Mouse (Mus musculus): Measurements from ENCODE around the gene Sar1a. TPM values are rescaled to one million over a fixed set of nuclear protein-coding genes. Genes with fewer than 3 reads are reported as not detected.

Gene Sar1a
- polyA plus RNA-seq, 1 experiment from 2014 or later: 246 TPM

DNA sequence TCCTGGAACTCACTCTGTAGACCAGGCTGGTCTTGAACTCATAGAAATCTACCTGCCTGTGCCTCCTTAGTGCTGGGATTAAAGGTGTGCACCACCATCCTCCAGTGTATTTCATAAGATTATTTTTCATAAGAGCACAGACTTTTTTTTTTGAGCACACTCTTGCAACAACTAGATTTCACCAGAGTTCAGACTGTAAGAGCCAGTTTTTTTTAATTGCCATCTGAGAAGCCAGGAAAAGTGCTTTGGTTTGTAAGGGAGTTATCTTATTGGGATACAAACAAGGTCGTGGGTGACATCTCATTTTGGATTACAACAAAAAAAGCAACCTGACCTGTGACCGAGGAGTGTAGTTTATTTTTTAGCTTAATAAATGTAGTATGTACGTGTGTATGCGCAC lies 26.0 kb upstream of the Sar1a start:
- 90% methylated on average over 4 of the region's 4 CpGs for WGBS
- Histone ChIP-seq H3K4me1 (ENCODE audit: control insufficient read depth, insufficient read depth, low read length) (0 out of 2 replicates have a peak, but pooled peaks cover 6% of the 10 kb centered on the region), H3K36me3 (ENCODE audit: control insufficient read depth, insufficient read depth, low read length) (peaks cover 2% of the 10 kb centered on the region; the same call in 1 of the 2 replicates), H3K9ac (replicated peaks; ENCODE audit: low read depth, low read length) (no peak overlapping the region), H3K9me3 (ENCODE audit: control insufficient read depth, low read depth, low read length) (no peaks in the 10 kb centered on the region), H3K4me2 (replicated peaks; ENCODE audit: low read depth, low read length) (no peak overlapping the region), H3K4me3 (ENCODE audit: low read depth, low read length) (no peak overlapping the region), H3K27me3 (ENCODE audit: control insufficient read depth, insufficient read depth, low read length) (no peaks in the 10 kb centered on the region), H3K27ac (ENCODE audit: low read length) (no peak overlapping the region)
- ATAC-seq (ENCODE audit: insufficient number of reproducible peaks, insufficient read depth, low FRiP score, low read depth): no peak

DNA sequence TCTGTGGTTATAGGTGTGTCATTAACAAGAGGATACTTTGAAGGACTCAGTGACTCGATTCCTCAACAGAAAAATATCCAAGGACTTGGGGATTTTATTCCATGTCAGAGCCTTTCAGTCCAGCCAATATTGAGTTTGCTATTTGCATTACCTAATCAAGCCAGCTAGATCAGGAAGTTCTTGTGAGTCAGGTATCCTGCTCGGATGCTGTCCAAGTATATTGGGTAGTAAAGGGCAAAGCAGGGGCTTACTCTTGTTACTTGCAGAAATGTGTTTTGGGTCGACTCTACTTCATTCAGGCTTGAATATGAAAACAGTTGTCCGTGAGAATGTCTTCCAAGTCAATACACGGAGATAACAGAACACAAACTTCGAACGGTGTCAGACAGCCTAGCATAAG lies 25.4 kb upstream of the Sar1a start:
- H3K4me1 ChIP-seq (ENCODE audit: control insufficient read depth, insufficient read depth, low read length): no peaks in the 10 kb centered on the region
- no peak overlapping the region for H3K4me3 ChIP-seq (ENCODE audit: low read depth, low read length)
- no peak for ATAC-seq (ENCODE audit: insufficient number of reproducible peaks, insufficient read depth, low FRiP score, low read depth)
- no peak overlapping the region for H3K9ac ChIP-seq (replicated peaks; ENCODE audit: low read depth, low read length)
- no peak overlapping the region for H3K4me2 ChIP-seq (replicated peaks; ENCODE audit: low read depth, low read length)
- H3K27ac ChIP-seq (ENCODE audit: low read length): no peak overlapping the region
- peaks cover 6% of the 10 kb centered on the region; the same call in 1 of the 2 replicates for H3K36me3 ChIP-seq (ENCODE audit: control insufficient read depth, insufficient read depth, low read length)
- 91% methylated on average over 7 of the region's 7 CpGs for WGBS
- no peaks in the 10 kb centered on the region for H3K27me3 ChIP-seq (ENCODE audit: control insufficient read depth, insufficient read depth, low read length)
- no peaks in the 10 kb centered on the region for H3K9me3 ChIP-seq (ENCODE audit: control insufficient read depth, low read depth, low read length)

DNA sequence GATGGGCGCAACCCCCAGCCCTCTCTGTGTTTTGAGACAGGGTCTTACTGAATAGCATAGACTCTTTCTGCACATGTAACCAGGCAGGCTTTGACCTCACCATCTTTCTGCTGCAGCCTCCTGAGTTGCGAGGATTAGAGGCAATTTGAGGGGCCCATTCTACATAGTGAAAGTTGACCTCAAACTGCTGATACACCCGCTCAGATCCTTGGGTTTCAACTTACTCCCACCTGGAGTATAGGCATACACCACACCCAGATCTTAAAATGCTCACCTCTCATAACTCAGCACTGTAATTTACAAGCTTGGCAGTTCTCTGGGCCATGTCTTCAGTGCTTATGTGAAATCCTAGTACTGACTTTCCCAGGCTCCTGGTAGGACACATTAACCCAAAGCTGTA lies 24.9 kb upstream of the Sar1a start:
- Histone ChIP-seq H3K4me2 (replicated peaks; ENCODE audit: low read depth, low read length) (no peak overlapping the region), H3K27ac (ENCODE audit: low read length) (no peak overlapping the region), H3K36me3 (ENCODE audit: control insufficient read depth, insufficient read depth, low read length) (peaks cover 6% of the 10 kb centered on the region; the same call in 1 of the 2 replicates), H3K9me3 (ENCODE audit: control insufficient read depth, low read depth, low read length) (no peaks in the 10 kb centered on the region), H3K4me3 (ENCODE audit: low read depth, low read length) (no peak overlapping the region), H3K9ac (replicated peaks; ENCODE audit: low read depth, low read length) (no peak overlapping the region), H3K4me1 (ENCODE audit: control insufficient read depth, insufficient read depth, low read length) (no peaks in the 10 kb centered on the region), H3K27me3 (ENCODE audit: control insufficient read depth, insufficient read depth, low read length) (no peaks in the 10 kb centered on the region)
- ATAC-seq (ENCODE audit: insufficient number of reproducible peaks, insufficient read depth, low FRiP score, low read depth): no peak
- WGBS: 83% methylated on average over 3 of the region's 3 CpGs

DNA sequence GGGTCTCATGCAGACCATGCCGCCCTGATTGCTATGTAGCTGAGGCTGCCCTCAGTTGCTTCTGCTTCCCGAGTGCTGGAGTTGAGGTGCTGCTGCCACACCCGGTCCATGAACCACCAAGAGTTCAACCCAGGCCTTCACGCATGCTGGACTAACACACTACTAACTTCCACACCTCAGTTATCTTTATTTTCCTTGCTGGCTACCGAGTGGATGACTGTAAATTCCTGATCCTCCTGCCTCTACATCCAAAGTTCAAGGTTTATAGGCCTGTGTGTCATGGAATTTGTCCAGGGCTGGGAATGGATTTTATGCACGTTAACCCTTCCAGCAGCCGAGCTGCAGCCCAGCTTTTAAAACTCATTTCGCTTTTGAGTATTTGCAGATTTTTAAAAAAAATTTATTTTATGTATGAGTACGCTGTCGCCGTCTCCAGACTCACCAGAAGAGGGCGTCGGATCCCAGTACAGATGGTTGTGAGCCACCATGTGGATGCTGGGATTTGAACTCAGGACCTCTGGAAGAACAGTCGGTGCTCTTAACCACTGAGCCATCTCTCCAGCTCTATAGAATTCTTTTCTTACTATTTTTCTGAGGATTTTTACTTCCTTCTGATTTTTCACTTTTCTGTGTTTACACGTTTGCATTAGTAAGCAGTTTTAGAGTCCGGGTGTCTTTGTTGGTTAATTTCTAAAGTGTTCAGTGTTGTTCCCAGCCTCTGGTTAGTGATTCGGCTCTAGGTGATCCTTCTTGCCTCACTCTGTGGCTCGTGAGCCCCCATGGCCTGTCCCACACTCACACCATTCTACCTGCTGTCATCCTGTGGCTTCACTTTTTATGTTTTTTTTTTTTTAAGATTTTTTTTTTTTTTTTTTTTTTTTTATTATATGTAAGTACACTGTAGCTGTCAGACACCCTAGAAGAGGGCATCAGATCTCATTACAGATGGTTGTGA lies 22.9 kb upstream of the Sar1a start:
- Histone ChIP-seq H3K4me1 (ENCODE audit: control insufficient read depth, insufficient read depth, low read length) (no peaks in the 10 kb centered on the region), H3K27ac (ENCODE audit: low read length) (no peak overlapping the region), H3K9me3 (ENCODE audit: control insufficient read depth, low read depth, low read length) (no peaks in the 10 kb centered on the region), H3K4me2 (replicated peaks; ENCODE audit: low read depth, low read length) (no peak overlapping the region), H3K36me3 (ENCODE audit: control insufficient read depth, insufficient read depth, low read length) (peaks cover 13% of the 10 kb centered on the region; the same call in 1 of the 2 replicates), H3K27me3 (ENCODE audit: control insufficient read depth, insufficient read depth, low read length) (no peaks in the 10 kb centered on the region), H3K9ac (replicated peaks; ENCODE audit: low read depth, low read length) (no peak overlapping the region), H3K4me3 (ENCODE audit: low read depth, low read length) (no peak overlapping the region)
- no peak for ATAC-seq (ENCODE audit: insufficient number of reproducible peaks, insufficient read depth, low FRiP score, low read depth)
- 85% methylated on average over 18 of the region's 18 CpGs for WGBS

DNA sequence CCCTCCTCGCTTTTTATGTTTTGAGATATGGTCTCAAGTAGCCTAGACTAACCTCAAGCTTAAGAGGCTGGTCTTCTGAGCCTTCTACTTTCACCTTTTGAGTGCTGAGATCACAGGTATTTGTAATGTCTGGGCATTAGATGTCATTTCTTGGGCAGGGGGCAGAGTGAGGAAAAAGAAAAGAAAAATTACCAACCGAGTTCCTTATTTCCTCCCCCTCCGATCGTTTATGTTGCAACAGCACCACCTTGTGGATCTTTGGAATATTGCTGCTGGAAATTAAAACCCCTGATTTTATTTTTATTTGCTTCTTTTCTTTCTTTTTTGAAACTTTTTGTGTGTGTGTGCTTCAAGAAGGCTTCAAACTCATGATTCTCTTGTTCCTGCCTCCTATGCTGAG lies 22.1 kb upstream of the Sar1a start:
- no peak overlapping the region for H3K27ac ChIP-seq (ENCODE audit: low read length)
- WGBS: 25% methylated on average over 4 of the region's 4 CpGs
- no peaks in the 10 kb centered on the region for H3K9me3 ChIP-seq (ENCODE audit: control insufficient read depth, low read depth, low read length)
- no peaks in the 10 kb centered on the region for H3K27me3 ChIP-seq (ENCODE audit: control insufficient read depth, insufficient read depth, low read length)
- H3K36me3 ChIP-seq (ENCODE audit: control insufficient read depth, insufficient read depth, low read length): peaks cover 19% of the 10 kb centered on the region; the same call in 1 of the 2 replicates
- no peak overlapping the region for H3K4me2 ChIP-seq (replicated peaks; ENCODE audit: low read depth, low read length)
- no peaks in the 10 kb centered on the region for H3K4me1 ChIP-seq (ENCODE audit: control insufficient read depth, insufficient read depth, low read length)
- H3K9ac ChIP-seq (replicated peaks; ENCODE audit: low read depth, low read length): no peak overlapping the region
- H3K4me3 ChIP-seq (ENCODE audit: low read depth, low read length): no peak overlapping the region
- ATAC-seq (ENCODE audit: insufficient number of reproducible peaks, insufficient read depth, low FRiP score, low read depth): no peak

DNA sequence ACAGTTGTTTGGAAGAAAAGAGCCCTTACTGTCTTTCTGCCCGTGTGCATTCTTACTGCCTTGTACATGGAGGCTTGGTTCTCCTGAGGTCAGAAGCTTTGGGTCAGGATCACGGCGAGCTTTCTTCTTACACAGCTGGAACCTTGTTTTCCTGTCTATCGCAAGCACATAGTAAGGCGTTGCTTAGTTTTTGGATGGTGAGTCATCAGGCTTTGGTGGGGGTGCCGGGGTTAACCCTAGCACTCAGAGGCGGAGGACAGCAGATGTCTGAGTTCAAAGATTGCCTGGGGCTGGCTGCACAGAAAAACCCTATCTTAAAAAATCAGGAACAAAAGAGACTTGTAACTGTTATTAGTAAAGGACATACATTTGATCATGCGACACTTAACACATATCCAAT lies 18.2 kb upstream of the Sar1a start:
- no peak for ATAC-seq (ENCODE audit: insufficient number of reproducible peaks, insufficient read depth, low FRiP score, low read depth)
- Histone ChIP-seq H3K36me3 (ENCODE audit: control insufficient read depth, insufficient read depth, low read length) (peaks cover 37% of the 10 kb centered on the region), H3K4me3 (ENCODE audit: low read depth, low read length) (no peak overlapping the region), H3K9ac (replicated peaks; ENCODE audit: low read depth, low read length) (no peak overlapping the region), H3K4me2 (replicated peaks; ENCODE audit: low read depth, low read length) (no peak overlapping the region), H3K4me1 (ENCODE audit: control insufficient read depth, insufficient read depth, low read length) (no peaks in the 10 kb centered on the region), H3K27me3 (ENCODE audit: control insufficient read depth, insufficient read depth, low read length) (no peaks in the 10 kb centered on the region), H3K27ac (ENCODE audit: low read length) (no peak overlapping the region), H3K9me3 (ENCODE audit: control insufficient read depth, low read depth, low read length) (no peaks in the 10 kb centered on the region)
- WGBS: 79% methylated on average over 8 of the region's 8 CpGs

DNA sequence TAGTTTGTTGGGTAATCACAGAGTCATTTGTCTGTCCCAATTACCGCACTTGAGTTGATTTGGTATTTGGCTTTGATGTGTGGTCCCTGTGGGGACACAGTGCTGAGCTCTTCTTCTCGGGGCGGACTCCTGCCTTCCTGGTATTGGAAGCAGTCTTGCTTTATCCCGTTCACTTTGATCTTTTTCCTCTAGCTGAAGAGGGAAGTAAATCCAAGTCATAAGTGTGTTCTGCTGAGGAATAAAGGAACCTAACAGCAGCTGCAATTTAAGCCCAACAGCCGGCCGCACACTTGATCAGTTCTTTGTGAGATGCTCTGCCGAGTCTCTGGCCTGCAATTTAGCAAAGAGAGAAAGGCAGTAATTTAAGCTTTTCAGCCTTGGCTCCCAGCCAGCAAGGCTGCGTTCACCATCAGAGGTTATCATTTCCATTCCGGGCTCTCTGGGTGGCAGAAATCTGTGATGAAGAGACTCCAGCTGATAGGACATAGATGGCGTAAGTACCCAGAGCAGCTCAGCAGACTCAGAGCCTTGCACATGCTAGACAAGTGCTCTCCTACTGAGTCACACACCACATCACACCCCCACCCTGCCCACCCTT lies 17.6 kb upstream of the Sar1a start:
- Histone ChIP-seq H3K4me1 (ENCODE audit: control insufficient read depth, insufficient read depth, low read length) (no peaks in the 10 kb centered on the region), H3K36me3 (ENCODE audit: control insufficient read depth, insufficient read depth, low read length) (peaks cover 38% of the 10 kb centered on the region), H3K9me3 (ENCODE audit: control insufficient read depth, low read depth, low read length) (no peaks in the 10 kb centered on the region), H3K27me3 (ENCODE audit: control insufficient read depth, insufficient read depth, low read length) (no peaks in the 10 kb centered on the region), H3K27ac (ENCODE audit: low read length) (no peak overlapping the region), H3K9ac (replicated peaks; ENCODE audit: low read depth, low read length) (no peak overlapping the region), H3K4me2 (replicated peaks; ENCODE audit: low read depth, low read length) (no peak overlapping the region), H3K4me3 (ENCODE audit: low read depth, low read length) (no peak overlapping the region)
- ATAC-seq (ENCODE audit: insufficient number of reproducible peaks, insufficient read depth, low FRiP score, low read depth): no peak
- 76% methylated on average over 10 of the region's 10 CpGs for WGBS

DNA sequence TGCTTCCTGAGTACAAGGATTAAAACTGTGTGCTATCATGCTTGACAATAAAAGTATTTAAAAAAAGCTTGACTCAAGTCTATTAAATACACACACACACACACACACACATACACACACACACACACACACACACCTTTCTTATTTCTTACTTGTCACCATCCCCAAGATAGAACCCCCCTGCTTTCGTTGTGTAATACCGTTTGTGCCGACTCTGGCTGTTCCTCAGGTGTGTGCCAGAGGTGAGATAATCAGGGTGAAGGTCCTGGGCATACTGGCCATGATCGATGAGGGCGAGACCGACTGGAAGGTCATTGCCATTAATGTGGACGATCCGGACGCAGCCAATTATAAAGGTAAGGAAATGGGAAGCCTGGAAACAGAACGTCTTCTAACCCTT lies 15.0 kb upstream of the Sar1a start:
- Histone ChIP-seq H3K4me1 (ENCODE audit: control insufficient read depth, insufficient read depth, low read length) (no peaks in the 10 kb centered on the region), H3K9ac (replicated peaks; ENCODE audit: low read depth, low read length) (no peak overlapping the region), H3K9me3 (ENCODE audit: control insufficient read depth, low read depth, low read length) (no peaks in the 10 kb centered on the region), H3K36me3 (ENCODE audit: control insufficient read depth, insufficient read depth, low read length) (peaks cover 51% of the 10 kb centered on the region), H3K4me2 (replicated peaks; ENCODE audit: low read depth, low read length) (no peak overlapping the region), H3K27me3 (ENCODE audit: control insufficient read depth, insufficient read depth, low read length) (no peaks in the 10 kb centered on the region), H3K4me3 (ENCODE audit: low read depth, low read length) (no peak overlapping the region), H3K27ac (ENCODE audit: low read length) (no peak overlapping the region)
- no peak for ATAC-seq (ENCODE audit: insufficient number of reproducible peaks, insufficient read depth, low FRiP score, low read depth)
- WGBS: 92% methylated on average over 10 of the region's 10 CpGs

Data from stomach, embryonic 14.5 days (tissue).